Mouse (Mus musculus) liver, adult 2 months (tissue): ENCODE data around the gene Olfr1391.

Experiments
- CTCF ChIP-seq: fragments of 200-500 bp; IDR thresholded peaks from 2 replicates; pipeline ENCODE4 v1.5.1; 2011; ENCODE audit warnings: low read depth, low read length, control low read depth
- POLR2A ChIP-seq: fragments of 200-500 bp; IDR thresholded peaks from 2 replicates; pipeline ENCODE4 v1.6.1; 2011; ENCODE audit warnings: low read length, control low read depth; ENCODE audit not compliant: insufficient read depth; ENCODE audit errors: extremely low read depth

DNA sequence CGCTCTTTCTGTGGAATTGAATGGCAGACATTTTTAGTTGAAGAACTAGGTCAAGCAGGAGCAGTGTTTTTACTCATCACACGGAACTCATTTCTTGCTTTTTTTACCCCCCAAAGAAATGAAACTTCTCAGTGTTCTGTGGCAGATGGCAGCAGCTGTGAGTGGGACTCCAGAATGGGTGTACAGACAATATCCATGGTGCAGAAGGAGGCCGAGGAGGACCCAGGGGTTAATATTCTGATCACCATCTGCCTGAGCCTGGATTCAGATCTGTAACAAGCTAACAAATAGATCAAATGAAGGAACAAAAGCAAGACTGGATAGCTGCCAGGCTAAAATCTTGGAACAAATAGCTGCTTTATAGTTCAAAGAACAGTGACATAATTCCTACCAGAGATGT, 29.8 kb upstream of the Olfr1391 start:
- no peak for TF ChIP-seq POLR2A
- no peak for TF ChIP-seq CTCF
